In the genomic region with DNA sequence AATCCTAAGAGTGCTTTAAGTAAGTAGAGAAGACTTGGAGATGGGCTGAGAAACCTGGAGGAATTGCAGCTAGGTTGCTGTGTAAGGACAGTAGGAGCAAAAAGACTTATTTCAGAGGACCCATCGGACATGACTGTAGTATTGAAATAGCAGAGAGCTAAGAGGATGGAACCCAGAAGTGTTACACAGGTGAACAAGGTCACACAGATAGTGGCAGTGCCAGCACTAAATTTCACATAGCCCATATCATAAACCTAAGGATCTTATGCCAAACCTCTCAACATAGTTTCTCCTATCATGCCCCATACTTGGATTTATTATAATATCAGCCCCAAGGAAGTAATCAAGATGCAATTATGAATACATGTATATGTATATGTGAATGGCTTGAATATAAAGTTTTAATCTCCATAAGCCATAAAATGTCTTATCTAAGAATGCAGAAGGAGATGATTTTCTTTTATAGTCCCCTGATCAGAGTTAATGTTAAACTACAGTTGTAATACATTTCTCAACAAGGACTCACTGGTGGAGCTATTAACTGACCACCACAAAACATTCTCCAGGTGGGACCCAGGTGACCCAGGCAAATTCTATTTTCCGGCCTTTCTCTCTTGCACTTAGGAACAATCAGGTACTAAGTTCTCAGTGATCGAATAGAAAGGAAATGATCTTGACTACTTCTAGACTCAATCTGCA, we compare ENCODE assay signal across 21 mouse cellular contexts.
DNase-seq lines count a peak whose midpoint lies in the region; ATAC-seq and TF ChIP-seq lines count a peak whose summit lies in the region.
"Had no signal": no experiment of that assay in that cellular context is flagged by ENCODE, and none has a peak within 500 bp of the region (broad histone marks: within the 10 kb centered on the region; RNA-seq: fewer than 3 reads in every experiment).

No protein-coding gene starts in this region.

- no peak overlapping the region for H3K4me3 ChIP-seq in intestine, embryonic 15.5 days (replicated peaks)
- H3K4me3 ChIP-seq in intestine, postnatal 0 days (ENCODE audit: low read depth, low read length) = no peak overlapping the region
- H3K4me3 ChIP-seq in intestine, embryonic 16.5 days (ENCODE audit: low read length) = no peak overlapping the region

- H3K4me2 ChIP-seq in intestine, embryonic 15.5 days (replicated peaks) = no peak overlapping the region
- no peak overlapping the region for H3K4me2 ChIP-seq in intestine, postnatal 0 days (replicated peaks; ENCODE audit: low read depth)
- no peak overlapping the region for H3K4me2 ChIP-seq in intestine, embryonic 16.5 days (ENCODE audit: low read depth, low read length)

- no peaks in the 10 kb centered on the region for H3K9me3 ChIP-seq in intestine, embryonic 15.5 days
- H3K9me3 ChIP-seq in intestine, postnatal 0 days (ENCODE audit: control insufficient read depth) = no peaks in the 10 kb centered on the region
- no peaks in the 10 kb centered on the region for H3K9me3 ChIP-seq in intestine, embryonic 16.5 days (ENCODE audit: control insufficient read depth, low read length)

- no peak for TF ChIP-seq CTCF in intestine, postnatal 0 days (IDR thresholded peaks at IDR 0.05; ENCODE audit: low read depth)

- no peaks in the 10 kb centered on the region for H3K4me1 ChIP-seq in intestine, embryonic 15.5 days (replicated peaks)
- no peaks in the 10 kb centered on the region for H3K4me1 ChIP-seq in intestine, postnatal 0 days (replicated peaks; ENCODE audit: control insufficient read depth, insufficient read depth, low read length)
- H3K4me1 ChIP-seq in intestine, embryonic 16.5 days (ENCODE audit: control insufficient read depth, insufficient read depth, low read length) = no peaks in the 10 kb centered on the region

- peak; percentile 70 for ATAC-seq in intestine, embryonic 15.5 days
- ATAC-seq in intestine, postnatal 0 days = no peak
- peak; percentile 64 for ATAC-seq in intestine, embryonic 16.5 days
- ATAC-seq: activated CD4-positive, CD25-positive, alpha-beta regulatory T cell, adult 4 months; CD4-positive, CD25-positive, alpha-beta regulatory T cell, adult 4 months; Patski had no signal

- H3K9ac ChIP-seq in intestine, embryonic 15.5 days = no peak overlapping the region
- H3K9ac ChIP-seq in intestine, postnatal 0 days (ENCODE audit: low read depth, low read length) = no peak overlapping the region
- H3K9ac ChIP-seq in intestine, embryonic 16.5 days (ENCODE audit: low read depth, low read length) = no peak overlapping the region

- DNase-seq in heart, adult 11 months = peak; percentile 50
- no peak for DNase-seq in heart, adult 8-10 months (ENCODE audit: low spot score)
- DNase-seq in right cerebral cortex, adult 18-20 months = no peak
- DNase-seq: adrenal gland, adult 2 months; adrenal gland, adult 8-10 months; adrenal gland, postnatal 10 days; adrenal gland, postnatal 14 days; adrenal gland, postnatal 25 days; adrenal gland, postnatal 36 days; B cell, adult 2 months; cerebellum, adult 11 months; cerebellum, adult 11-12 months; cerebellum, adult 18-20 months had no signal

- WGBS in intestine, embryonic 15.5 days = 78% methylated on average over 3 of the region's 3 CpGs
- 41% methylated on average over 3 of the region's 3 CpGs for WGBS in intestine, postnatal 0 days
- WGBS in intestine, embryonic 16.5 days = 70% methylated on average over 3 of the region's 3 CpGs

- H3K36me3 ChIP-seq in intestine, embryonic 15.5 days = no peaks in the 10 kb centered on the region
- no peaks in the 10 kb centered on the region for H3K36me3 ChIP-seq in intestine, postnatal 0 days (ENCODE audit: control insufficient read depth, insufficient read depth)
- H3K36me3 ChIP-seq in intestine, embryonic 16.5 days (ENCODE audit: control insufficient read depth, insufficient read depth, low read length) = no peaks in the 10 kb centered on the region
- H3K36me3 ChIP-seq: G1E had no signal

- H3K27me3 ChIP-seq in intestine, embryonic 15.5 days (replicated peaks) = no peaks in the 10 kb centered on the region
- H3K27me3 ChIP-seq in intestine, postnatal 0 days (replicated peaks; ENCODE audit: control insufficient read depth, insufficient read depth, low read length) = no peaks in the 10 kb centered on the region
- no peaks in the 10 kb centered on the region for H3K27me3 ChIP-seq in intestine, embryonic 16.5 days (replicated peaks; ENCODE audit: control insufficient read depth, insufficient read depth, low read length)
- H3K27me3 ChIP-seq: CH12.LX, Patski had no signal

- H3K27ac ChIP-seq in intestine, embryonic 15.5 days = no peak overlapping the region
- no peak overlapping the region for H3K27ac ChIP-seq in intestine, postnatal 0 days (ENCODE audit: low read depth, low read length)
- no peak overlapping the region for H3K27ac ChIP-seq in intestine, embryonic 16.5 days (ENCODE audit: low read length)
